Mouse (Mus musculus) forebrain, embryonic 13.5 days (tissue): ENCODE results near the gene Ace. TPM values are rescaled to one million over a fixed set of nuclear protein-coding genes. Genes with fewer than 3 reads are reported as not detected.

Experiments
- ATAC-seq: fragments of 200-750 bp; cut with Nextera tagmentation; 2 replicates; pipeline ENCODE4 v1.8.0; 2017
- H3K27ac ChIP-seq: fragments of 300-500 bp; sonication (generic); 2 replicates; pipeline ENCODE4 v1.5.1; 2015; ENCODE audit warnings: inconsistent platforms, mild to moderate bottlenecking, moderate library complexity
- H3K27me3 ChIP-seq: fragments of 300-500 bp; sonication (generic); 2 replicates; pipeline ENCODE4 v1.6.1; 2015; ENCODE audit warnings: mild to moderate bottlenecking, inconsistent platforms
- H3K36me3 ChIP-seq: fragments of 300-500 bp; sonication (generic); 2 replicates; pipeline ENCODE4 v1.6.1; 2015; ENCODE audit warnings: mild to moderate bottlenecking, inconsistent platforms; ENCODE audit not compliant: poor library complexity, severe bottlenecking
- H3K4me1 ChIP-seq: fragments of 300-500 bp; sonication (generic); 2 replicates; pipeline ENCODE4 v1.6.1; 2015; ENCODE audit warnings: inconsistent platforms
- H3K4me2 ChIP-seq: fragments of 300-500 bp; sonication (generic); 2 replicates; pipeline ENCODE4 v1.6.1; 2015; ENCODE audit warnings: inconsistent platforms, mild to moderate bottlenecking, moderate library complexity
- H3K4me3 ChIP-seq: fragments of 300-500 bp; sonication (generic); 2 replicates; pipeline ENCODE4 v1.5.1; 2015; ENCODE audit warnings: mild to moderate bottlenecking, inconsistent platforms
- H3K9ac ChIP-seq: fragments of 300-500 bp; sonication (generic); 2 replicates; pipeline ENCODE4 v1.6.1; 2015; ENCODE audit warnings: mild to moderate bottlenecking, inconsistent platforms
- H3K9me3 ChIP-seq: fragments of 300-500 bp; sonication (generic); replicated peaks from 2 replicates; pipeline ENCODE4 v1.6.1; 2016; ENCODE audit warnings: inconsistent platforms
- WGBS: fragments of 180-500 bp; shearing (Covaris S2); methylation state at CpG from one replicate; pipeline ENCODE4 v1.1.7; 2015; 5-methylcytosine and 5-hydroxymethylcytosine counted together
- polyA plus RNA-seq: library from polyadenylated mRNA; unstranded; fragments of >200 nt; fragmentation: Nextera tagmentation; extraction: Ambion mirVana; gene quantifications from 2 replicates; pipeline ENCODE4 v1.2.1, GENCODE M21; 2015

Ace gene
- polyA plus RNA-seq, result 0.57 and 0.97 TPM in 2 replicates

DNA sequence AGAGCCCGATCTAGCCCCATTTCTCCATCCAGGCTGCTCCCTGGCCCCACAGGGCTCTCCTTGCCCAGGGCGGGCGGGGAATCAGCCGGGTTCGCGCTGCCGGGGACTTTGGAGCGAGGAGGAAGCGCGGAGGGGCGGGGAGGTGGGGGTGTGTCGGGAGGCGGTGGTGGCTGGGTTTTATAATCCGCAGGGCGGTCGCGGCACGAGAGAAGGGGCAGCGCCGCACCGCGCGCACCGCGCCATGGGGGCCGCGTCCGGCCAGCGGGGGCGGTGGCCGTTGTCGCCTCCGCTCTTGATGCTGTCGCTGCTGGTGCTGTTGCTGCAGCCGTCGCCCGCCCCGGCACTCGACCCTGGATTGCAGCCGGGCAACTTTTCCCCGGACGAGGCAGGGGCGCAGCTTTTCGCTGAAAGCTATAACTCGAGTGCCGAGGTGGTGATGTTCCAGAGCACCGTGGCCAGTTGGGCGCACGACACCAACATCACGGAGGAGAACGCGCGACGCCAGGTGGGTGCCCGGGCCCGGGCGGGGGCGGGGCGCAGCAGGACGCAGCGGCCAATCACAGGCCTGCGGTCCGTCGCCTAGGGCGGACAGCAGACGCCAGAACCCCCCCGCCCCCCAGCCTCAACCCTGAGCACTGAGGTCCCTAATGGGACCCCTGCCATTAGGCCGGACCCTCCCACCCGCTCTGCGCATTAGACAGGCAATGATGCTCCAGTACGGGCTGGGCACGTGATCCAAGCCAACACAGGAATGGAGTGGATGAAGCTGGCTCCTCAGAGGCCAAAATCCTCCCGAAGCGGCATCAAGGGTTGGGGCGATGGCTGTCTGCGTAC lies at the start of gene Ace:
Gene Ace, plus strand, starts transcription at position 205 of the 834 bp plus-strand sequence.
- Histone ChIP-seq H3K9me3 (no peaks in the 10 kb centered on the region; the same call in 1 of the 2 replicates), H3K27me3 (peaks cover 37% of the 10 kb centered on the region), H3K27ac (no peak within 1 kb of the TSS), H3K4me1 (peaks cover 14% of the 10 kb centered on the region), H3K9ac (peak within 1 kb of the TSS; percentile 67), H3K36me3 (no peaks in the 10 kb centered on the region), H3K4me3 (peak within 1 kb of the TSS; percentile 58), H3K4me2 (peak within 1 kb of the TSS; percentile 94)
- WGBS, result under 1% methylated on average over 60 of the region's 76 CpGs
- peak; percentile 74 for ATAC-seq

- Histone ChIP-seq H3K4me2 (no peak overlapping the region), H3K4me3 (no peak overlapping the region), H3K9ac (no peak overlapping the region), H3K27ac (no peak overlapping the region), H3K36me3 (peaks cover 63% of the 10 kb centered on the region), H3K9me3 (no peaks in the 10 kb centered on the region), H3K4me1 (no peaks in the 10 kb centered on the region), H3K27me3 (no peaks in the 10 kb centered on the region)
- ATAC-seq, result no peak
- 87% methylated on average over 3 of the region's 3 CpGs for WGBS
Observed at GRCm38 (mm10) chr11:105920098-105920785, 47.5 kb upstream of the Ace start.

- peaks cover 63% of the 10 kb centered on the region for H3K36me3 ChIP-seq
- no peaks in the 10 kb centered on the region for H3K27me3 ChIP-seq
Observed at GRCm38 (mm10) chr11:105920836-105921235, 46.9 kb upstream of the Ace start.

DNA sequence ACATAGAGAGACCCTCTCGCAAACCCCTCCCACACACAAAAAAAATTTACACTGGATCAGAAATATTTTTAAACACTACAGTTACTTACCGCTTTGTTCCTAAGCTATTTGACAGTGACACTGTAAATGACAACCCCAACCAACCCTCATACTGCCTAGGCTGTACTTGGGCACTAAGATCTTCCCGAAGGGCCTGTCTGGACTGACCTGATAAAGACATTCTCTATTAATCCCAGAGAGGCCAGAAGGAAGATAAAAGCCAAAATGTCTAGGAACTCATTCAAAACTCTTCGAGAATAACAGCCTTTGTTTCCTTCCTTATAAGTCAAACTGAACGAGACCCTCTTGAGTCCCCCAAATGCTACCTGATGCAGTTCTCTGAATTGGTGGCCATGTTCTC lies 46.5 kb upstream of the Ace start:
- H3K9ac ChIP-seq, result no peak overlapping the region
- no peak overlapping the region for H3K4me3 ChIP-seq
- H3K27me3 ChIP-seq, result no peaks in the 10 kb centered on the region
- no peak overlapping the region for H3K4me2 ChIP-seq
- H3K9me3 ChIP-seq, result no peaks in the 10 kb centered on the region
- peaks cover 59% of the 10 kb centered on the region for H3K36me3 ChIP-seq
- no peak overlapping the region for H3K27ac ChIP-seq
- 94% methylated on average over 5 of the region's 5 CpGs for WGBS
- H3K4me1 ChIP-seq, result no peaks in the 10 kb centered on the region
- ATAC-seq, result no peak

More at GRCm38 (mm10) chr11:105920836-105921235, 46.9 kb upstream of the Ace start:
- Histone ChIP-seq H3K9ac (no peak overlapping the region), H3K4me1 (no peaks in the 10 kb centered on the region), H3K9me3 (no peaks in the 10 kb centered on the region), H3K4me3 (no peak overlapping the region), H3K27ac (no peak overlapping the region), H3K4me2 (no peak overlapping the region)
- 90% methylated on average over 2 of the region's 2 CpGs for WGBS
- ATAC-seq, result no peak

GRCm38 (mm10) chr11:105922769-105923663 lies 44.7 kb upstream of the Ace start:
- Histone ChIP-seq H3K9me3 (no peaks in the 10 kb centered on the region), H3K27ac (no peak overlapping the region), H3K36me3 (peaks cover 46% of the 10 kb centered on the region), H3K9ac (no peak overlapping the region), H3K4me3 (no peak overlapping the region), H3K4me2 (no peak overlapping the region), H3K27me3 (no peaks in the 10 kb centered on the region), H3K4me1 (peaks cover 5% of the 10 kb centered on the region)
- ATAC-seq, result no peak
- 89% methylated on average over 20 of the region's 20 CpGs for WGBS

DNA sequence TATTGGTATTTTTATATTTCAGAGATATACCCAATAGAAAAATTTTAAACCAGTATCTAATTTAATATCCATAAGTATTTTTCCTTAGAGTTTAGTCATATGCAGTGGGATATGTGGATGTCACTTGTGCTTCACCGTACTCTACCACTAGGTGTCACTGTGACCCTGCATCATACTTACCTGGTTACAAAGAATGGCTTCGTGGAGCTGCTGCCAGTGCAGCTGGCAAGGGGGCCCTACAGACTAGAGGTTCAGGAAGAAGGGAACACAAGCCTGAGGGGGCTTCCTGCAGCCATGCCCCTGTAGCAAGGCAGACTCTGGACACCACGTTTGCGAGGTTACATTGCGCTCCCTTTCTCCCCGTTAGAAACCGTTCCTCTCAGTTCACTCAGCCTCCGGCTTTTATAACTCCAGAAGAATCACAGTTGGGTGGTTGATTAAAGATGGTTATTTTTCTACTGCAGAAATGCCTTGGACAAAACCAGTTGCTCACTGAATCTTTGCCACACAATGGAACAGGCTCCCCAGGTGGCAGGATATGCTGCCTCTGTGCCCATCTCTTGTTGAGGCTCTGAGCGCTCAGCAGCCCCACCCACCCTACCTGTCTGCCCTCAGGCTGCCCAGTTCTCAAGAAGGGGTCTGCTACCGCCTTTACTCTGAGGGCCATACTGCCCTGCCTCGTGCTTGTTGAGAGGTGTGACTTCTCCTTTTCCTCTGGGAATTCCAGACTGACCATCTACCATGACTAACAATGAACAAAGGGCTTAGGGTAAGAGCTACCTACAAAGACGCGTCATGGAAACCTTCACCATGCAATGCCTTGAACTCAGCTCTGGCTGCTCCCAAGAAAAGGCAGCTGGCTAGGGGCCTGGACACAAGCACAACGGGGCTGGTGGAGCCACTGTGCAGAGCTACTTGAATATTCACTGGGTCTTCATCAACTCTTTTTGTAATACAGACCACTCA lies 40.4 kb upstream of the Ace start:
- Histone ChIP-seq H3K4me2 (no peak overlapping the region), H3K36me3 (peaks cover 17% of the 10 kb centered on the region), H3K9ac (no peak overlapping the region), H3K4me1 (peaks cover 5% of the 10 kb centered on the region), H3K27me3 (no peaks in the 10 kb centered on the region), H3K9me3 (no peaks in the 10 kb centered on the region), H3K27ac (peak overlapping the region; percentile 19; the same call in 1 of the 2 replicates), H3K4me3 (no peak overlapping the region)
- peak; percentile 84 for ATAC-seq
- 57% methylated on average over 14 of the region's 14 CpGs for WGBS

DNA sequence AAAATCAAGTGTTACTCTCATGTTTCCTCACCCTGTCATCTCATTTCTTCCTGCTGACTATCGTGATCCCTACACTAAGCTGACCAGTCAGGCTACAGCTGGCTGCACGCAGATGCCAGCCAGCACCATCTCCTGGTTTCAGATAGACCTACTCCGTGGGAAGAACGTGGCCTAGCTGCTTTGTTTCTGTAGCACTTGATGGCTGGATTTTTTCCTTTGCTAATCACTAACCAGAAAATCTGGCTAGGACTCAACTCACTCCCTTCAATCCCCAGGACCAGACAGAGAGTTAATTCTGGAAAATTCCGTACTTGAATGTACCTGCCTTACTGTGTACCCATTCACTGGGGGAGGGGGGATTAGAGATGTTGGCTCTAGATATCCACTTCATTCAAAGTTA lies 39.6 kb upstream of the Ace start:
- Histone ChIP-seq H3K27ac (no peak overlapping the region), H3K9me3 (no peaks in the 10 kb centered on the region), H3K4me1 (peaks cover 5% of the 10 kb centered on the region), H3K4me3 (no peak overlapping the region), H3K36me3 (peaks cover 9% of the 10 kb centered on the region), H3K9ac (no peak overlapping the region), H3K4me2 (no peak overlapping the region), H3K27me3 (no peaks in the 10 kb centered on the region)
- ATAC-seq, result no peak
- 72% methylated on average over 5 of the region's 5 CpGs for WGBS

- ATAC-seq, result no peak
- H3K27me3 ChIP-seq, result no peaks in the 10 kb centered on the region
- WGBS, result 85% methylated on average over 3 of the region's 3 CpGs
- H3K9me3 ChIP-seq, result no peaks in the 10 kb centered on the region
- no peak overlapping the region for H3K9ac ChIP-seq
- H3K27ac ChIP-seq, result no peak overlapping the region
- no peaks in the 10 kb centered on the region for H3K36me3 ChIP-seq
- H3K4me2 ChIP-seq, result no peak overlapping the region
- no peak overlapping the region for H3K4me3 ChIP-seq
- peaks cover 5% of the 10 kb centered on the region for H3K4me1 ChIP-seq
Observed at GRCm38 (mm10) chr11:105931380-105931779, 36.4 kb upstream of the Ace start.

DNA sequence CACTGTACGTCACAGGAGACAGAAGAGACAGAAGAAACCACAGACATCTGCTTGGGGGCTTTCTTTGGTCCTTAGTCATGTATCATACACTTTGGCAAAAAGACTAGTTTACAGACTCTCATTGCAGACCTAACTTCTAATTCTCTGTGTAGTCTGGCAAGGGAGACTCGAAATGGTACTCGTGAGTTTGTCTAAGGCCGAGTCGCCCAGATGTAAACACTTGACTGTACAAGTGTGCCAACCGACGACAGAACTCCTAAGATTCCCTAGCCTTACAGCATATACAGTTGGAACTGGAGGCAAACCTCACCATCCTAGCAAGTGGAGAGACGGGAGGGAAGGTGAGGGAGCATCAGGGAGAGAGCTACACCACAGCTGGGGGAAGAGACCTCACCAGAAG lies 34.0 kb upstream of the Ace start:
- H3K36me3 ChIP-seq, result no peaks in the 10 kb centered on the region
- 86% methylated on average over 8 of the region's 8 CpGs for WGBS
- H3K4me1 ChIP-seq, result peaks cover 3% of the 10 kb centered on the region; the same call in 1 of the 2 replicates
- H3K9me3 ChIP-seq, result no peaks in the 10 kb centered on the region
- no peak overlapping the region for H3K9ac ChIP-seq
- H3K27me3 ChIP-seq, result no peaks in the 10 kb centered on the region
- no peak overlapping the region for H3K4me2 ChIP-seq
- no peak overlapping the region for H3K4me3 ChIP-seq
- H3K27ac ChIP-seq, result no peak overlapping the region
- ATAC-seq, result no peak

- no peak overlapping the region for H3K9ac ChIP-seq
- 71% methylated on average over 5 of the region's 5 CpGs for WGBS
Observed at GRCm38 (mm10) chr11:105934303-105934711, 33.4 kb upstream of the Ace start.

DNA sequence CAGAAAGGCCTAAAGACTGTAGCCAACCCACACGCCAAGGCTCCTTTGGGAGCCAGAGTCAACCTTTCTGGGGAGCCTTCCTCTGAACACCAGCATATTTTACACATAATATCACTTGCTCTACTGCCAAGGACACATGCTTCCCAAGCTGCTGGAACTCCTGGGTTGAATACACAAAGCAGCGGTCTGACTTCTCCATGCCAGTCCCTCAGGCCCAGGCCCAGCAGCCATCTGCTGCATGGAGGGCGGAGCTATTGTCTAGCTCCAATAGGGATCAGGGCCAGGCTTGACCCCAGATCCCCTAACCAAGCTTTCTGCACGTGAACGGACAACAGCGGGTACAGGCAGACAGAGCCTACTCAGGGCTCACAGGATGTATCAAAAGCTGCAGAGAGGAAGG lies 32.9 kb upstream of the Ace start:
- H3K27ac ChIP-seq, result no peak overlapping the region

More at GRCm38 (mm10) chr11:105934303-105934711, 33.4 kb upstream of the Ace start:
- peaks cover 4% of the 10 kb centered on the region; the same call in 1 of the 2 replicates for H3K4me1 ChIP-seq
- no peak overlapping the region for H3K4me3 ChIP-seq
- H3K9me3 ChIP-seq, result no peaks in the 10 kb centered on the region
- H3K4me2 ChIP-seq, result no peak overlapping the region
- no peak for ATAC-seq
- no peak overlapping the region for H3K27ac ChIP-seq
- H3K36me3 ChIP-seq, result no peaks in the 10 kb centered on the region
- H3K27me3 ChIP-seq, result no peaks in the 10 kb centered on the region

More for the DNA sequence above, 32.9 kb upstream of the Ace start:
- H3K9ac ChIP-seq, result no peak overlapping the region
- ATAC-seq, result no peak
- no peaks in the 10 kb centered on the region for H3K9me3 ChIP-seq
- no peaks in the 10 kb centered on the region for H3K27me3 ChIP-seq
- H3K4me3 ChIP-seq, result no peak overlapping the region
- no peaks in the 10 kb centered on the region for H3K36me3 ChIP-seq
- H3K4me2 ChIP-seq, result no peak overlapping the region
- peaks cover 4% of the 10 kb centered on the region; the same call in 1 of the 2 replicates for H3K4me1 ChIP-seq
- 46% methylated on average over 6 of the region's 6 CpGs for WGBS
